Mouse (Mus musculus): ENCODE measurements around the gene Cnnm2. TPM values are rescaled to one million over a fixed set of nuclear protein-coding genes. Genes with fewer than 3 reads are reported as not detected.

The Cnnm2 gene
- polyA plus RNA-seq, 1 experiment from 2014 or later = 3.8 TPM

GRCm38 (mm10) chr19:46905383-46905782 is 144.0 kb downstream of the Cnnm2 start:
- Histone ChIP-seq H3K27me3 (replicated peaks; ENCODE audit: control insufficient read depth, insufficient read depth, low read length) (no peaks in the 10 kb centered on the region), H3K36me3 (ENCODE audit: control insufficient read depth, insufficient read depth) (no peaks in the 10 kb centered on the region), H3K27ac (ENCODE audit: low read length) (no peak overlapping the region), H3K4me1 (replicated peaks; ENCODE audit: control insufficient read depth, insufficient read depth, low read length) (no peaks in the 10 kb centered on the region), H3K9ac (replicated peaks; ENCODE audit: low read depth, low read length) (no peak overlapping the region), H3K9me3 (ENCODE audit: control insufficient read depth, low read length) (no peaks in the 10 kb centered on the region), H3K4me2 (ENCODE audit: low read length) (no peak overlapping the region), H3K4me3 (replicated peaks; ENCODE audit: low read length) (no peak overlapping the region)
- no peak for ATAC-seq

- no peak overlapping the region for H3K4me3 ChIP-seq (replicated peaks; ENCODE audit: low read length)
Measured at GRCm38 (mm10) chr19:46905971-46906370, 144.6 kb downstream of the Cnnm2 start.

GRCm38 (mm10) chr19:46908207-46908606 is 146.8 kb downstream of the Cnnm2 start:
- no peaks in the 10 kb centered on the region for H3K9me3 ChIP-seq (ENCODE audit: control insufficient read depth, low read length)
- no peak overlapping the region for H3K9ac ChIP-seq (replicated peaks; ENCODE audit: low read depth, low read length)
- no peaks in the 10 kb centered on the region for H3K36me3 ChIP-seq (ENCODE audit: control insufficient read depth, insufficient read depth)
- 71% methylated on average over 5 of the region's 5 CpGs for WGBS
- ATAC-seq = no peak
- H3K4me3 ChIP-seq (replicated peaks; ENCODE audit: low read length) = no peak overlapping the region
- no peak overlapping the region for H3K27ac ChIP-seq (ENCODE audit: low read length)
- no peaks in the 10 kb centered on the region for H3K4me1 ChIP-seq (replicated peaks; ENCODE audit: control insufficient read depth, insufficient read depth, low read length)
- H3K4me2 ChIP-seq (ENCODE audit: low read length) = no peak overlapping the region
- no peaks in the 10 kb centered on the region for H3K27me3 ChIP-seq (replicated peaks; ENCODE audit: control insufficient read depth, insufficient read depth, low read length)

More at GRCm38 (mm10) chr19:46905971-46906370, 144.6 kb downstream of the Cnnm2 start:
- no peak for ATAC-seq
- Histone ChIP-seq H3K36me3 (ENCODE audit: control insufficient read depth, insufficient read depth) (no peaks in the 10 kb centered on the region), H3K27ac (ENCODE audit: low read length) (no peak overlapping the region), H3K9ac (replicated peaks; ENCODE audit: low read depth, low read length) (no peak overlapping the region), H3K4me1 (replicated peaks; ENCODE audit: control insufficient read depth, insufficient read depth, low read length) (no peaks in the 10 kb centered on the region), H3K27me3 (replicated peaks; ENCODE audit: control insufficient read depth, insufficient read depth, low read length) (no peaks in the 10 kb centered on the region), H3K9me3 (ENCODE audit: control insufficient read depth, low read length) (no peaks in the 10 kb centered on the region), H3K4me2 (ENCODE audit: low read length) (no peak overlapping the region)
- WGBS = 91% methylated on average over 4 of the region's 4 CpGs

GRCm38 (mm10) chr19:46908977-46909376 is 147.6 kb downstream of the Cnnm2 start:
- Histone ChIP-seq H3K4me1 (replicated peaks; ENCODE audit: control insufficient read depth, insufficient read depth, low read length) (no peaks in the 10 kb centered on the region), H3K4me3 (replicated peaks; ENCODE audit: low read length) (no peak overlapping the region), H3K36me3 (ENCODE audit: control insufficient read depth, insufficient read depth) (no peaks in the 10 kb centered on the region), H3K9ac (replicated peaks; ENCODE audit: low read depth, low read length) (no peak overlapping the region), H3K4me2 (ENCODE audit: low read length) (no peak overlapping the region), H3K27me3 (replicated peaks; ENCODE audit: control insufficient read depth, insufficient read depth, low read length) (no peaks in the 10 kb centered on the region), H3K27ac (ENCODE audit: low read length) (no peak overlapping the region), H3K9me3 (ENCODE audit: control insufficient read depth, low read length) (no peaks in the 10 kb centered on the region)
- WGBS = 29% methylated on average over 4 of the region's 4 CpGs
- ATAC-seq = no peak

GRCm38 (mm10) chr19:46911492-46911891 is 150.1 kb downstream of the Cnnm2 start:
- H3K27ac ChIP-seq (ENCODE audit: low read length) = no peak overlapping the region
- no peak for ATAC-seq
- H3K4me1 ChIP-seq (replicated peaks; ENCODE audit: control insufficient read depth, insufficient read depth, low read length) = no peaks in the 10 kb centered on the region
- H3K9me3 ChIP-seq (ENCODE audit: control insufficient read depth, low read length) = no peaks in the 10 kb centered on the region
- H3K36me3 ChIP-seq (ENCODE audit: control insufficient read depth, insufficient read depth) = no peaks in the 10 kb centered on the region
- no peak overlapping the region for H3K4me3 ChIP-seq (replicated peaks; ENCODE audit: low read length)
- no peak overlapping the region for H3K4me2 ChIP-seq (ENCODE audit: low read length)
- H3K27me3 ChIP-seq (replicated peaks; ENCODE audit: control insufficient read depth, insufficient read depth, low read length) = no peaks in the 10 kb centered on the region
- 92% methylated on average over 3 of the region's 3 CpGs for WGBS
- H3K9ac ChIP-seq (replicated peaks; ENCODE audit: low read depth, low read length) = no peak overlapping the region

- H3K9ac ChIP-seq (replicated peaks; ENCODE audit: low read depth, low read length) = no peak overlapping the region
- no peak overlapping the region for H3K27ac ChIP-seq (ENCODE audit: low read length)
- no peak overlapping the region for H3K4me2 ChIP-seq (ENCODE audit: low read length)
- no peak overlapping the region for H3K4me3 ChIP-seq (replicated peaks; ENCODE audit: low read length)
- no peaks in the 10 kb centered on the region for H3K36me3 ChIP-seq (ENCODE audit: control insufficient read depth, insufficient read depth)
- ATAC-seq = no peak
- WGBS = 93% methylated on average over 11 of the region's 11 CpGs
- H3K4me1 ChIP-seq (replicated peaks; ENCODE audit: control insufficient read depth, insufficient read depth, low read length) = no peaks in the 10 kb centered on the region
- no peaks in the 10 kb centered on the region for H3K27me3 ChIP-seq (replicated peaks; ENCODE audit: control insufficient read depth, insufficient read depth, low read length)
- H3K9me3 ChIP-seq (ENCODE audit: control insufficient read depth, low read length) = no peaks in the 10 kb centered on the region
Measured at GRCm38 (mm10) chr19:46913626-46914025, 152.2 kb downstream of the Cnnm2 start.

GRCm38 (mm10) chr19:46915406-46916080 is 154.1 kb downstream of the Cnnm2 start:
- no peak for ATAC-seq

GRCm38 (mm10) chr19:46920571-46920970 is 159.2 kb downstream of the Cnnm2 start:
- no peaks in the 10 kb centered on the region for H3K9me3 ChIP-seq (ENCODE audit: control insufficient read depth, low read length)
- no peaks in the 10 kb centered on the region for H3K4me1 ChIP-seq (replicated peaks; ENCODE audit: control insufficient read depth, insufficient read depth, low read length)
- no peak overlapping the region for H3K4me2 ChIP-seq (ENCODE audit: low read length)
- no peak overlapping the region for H3K9ac ChIP-seq (replicated peaks; ENCODE audit: low read depth, low read length)
- H3K27ac ChIP-seq (ENCODE audit: low read length) = no peak overlapping the region
- ATAC-seq = no peak
- no peak overlapping the region for H3K4me3 ChIP-seq (replicated peaks; ENCODE audit: low read length)
- H3K27me3 ChIP-seq (replicated peaks; ENCODE audit: control insufficient read depth, insufficient read depth, low read length) = no peaks in the 10 kb centered on the region
- H3K36me3 ChIP-seq (ENCODE audit: control insufficient read depth, insufficient read depth) = no peaks in the 10 kb centered on the region
- 95% methylated on average over 6 of the region's 6 CpGs for WGBS

More at GRCm38 (mm10) chr19:46915406-46916080, 154.1 kb downstream of the Cnnm2 start:
- H3K27me3 ChIP-seq (replicated peaks; ENCODE audit: control insufficient read depth, insufficient read depth, low read length) = no peaks in the 10 kb centered on the region
- H3K4me1 ChIP-seq (replicated peaks; ENCODE audit: control insufficient read depth, insufficient read depth, low read length) = no peaks in the 10 kb centered on the region
- whole genome bisulfite sequencing = 50% methylated on average over 9 of the region's 9 CpGs
- H3K27ac ChIP-seq (ENCODE audit: low read length) = no peak overlapping the region
- no peak overlapping the region for H3K4me2 ChIP-seq (ENCODE audit: low read length)
- H3K4me3 ChIP-seq (replicated peaks; ENCODE audit: low read length) = no peak overlapping the region
- H3K9me3 ChIP-seq (ENCODE audit: control insufficient read depth, low read length) = no peaks in the 10 kb centered on the region
- H3K36me3 ChIP-seq (ENCODE audit: control insufficient read depth, insufficient read depth) = no peaks in the 10 kb centered on the region
- no peak overlapping the region for H3K9ac ChIP-seq (replicated peaks; ENCODE audit: low read depth, low read length)

- ATAC-seq = no peak
- H3K4me2 ChIP-seq (ENCODE audit: low read length) = no peak overlapping the region
- no peak overlapping the region for H3K9ac ChIP-seq (replicated peaks; ENCODE audit: low read depth, low read length)
- no peaks in the 10 kb centered on the region for H3K36me3 ChIP-seq (ENCODE audit: control insufficient read depth, insufficient read depth)
- peaks cover 4% of the 10 kb centered on the region; the same call in 1 of the 2 replicates for H3K4me1 ChIP-seq (replicated peaks; ENCODE audit: control insufficient read depth, insufficient read depth, low read length)
- no peak overlapping the region for H3K27ac ChIP-seq (ENCODE audit: low read length)
- H3K27me3 ChIP-seq (replicated peaks; ENCODE audit: control insufficient read depth, insufficient read depth, low read length) = no peaks in the 10 kb centered on the region
- WGBS = 55% methylated on average over 4 of the region's 4 CpGs
- H3K9me3 ChIP-seq (ENCODE audit: control insufficient read depth, low read length) = no peaks in the 10 kb centered on the region
- no peak overlapping the region for H3K4me3 ChIP-seq (replicated peaks; ENCODE audit: low read length)
Measured at GRCm38 (mm10) chr19:46926357-46926756, 165.0 kb downstream of the Cnnm2 start.

- ATAC-seq = no peak
Measured at GRCm38 (mm10) chr19:46926951-46927350, 165.6 kb downstream of the Cnnm2 start.

More at GRCm38 (mm10) chr19:46926951-46927350, 165.6 kb downstream of the Cnnm2 start:
- Histone ChIP-seq H3K27ac (ENCODE audit: low read length) (no peak overlapping the region), H3K4me1 (replicated peaks; ENCODE audit: control insufficient read depth, insufficient read depth, low read length) (peaks cover 4% of the 10 kb centered on the region; the same call in 1 of the 2 replicates), H3K4me3 (replicated peaks; ENCODE audit: low read length) (no peak overlapping the region), H3K4me2 (ENCODE audit: low read length) (no peak overlapping the region), H3K9ac (replicated peaks; ENCODE audit: low read depth, low read length) (no peak overlapping the region), H3K27me3 (replicated peaks; ENCODE audit: control insufficient read depth, insufficient read depth, low read length) (no peaks in the 10 kb centered on the region), H3K9me3 (ENCODE audit: control insufficient read depth, low read length) (no peaks in the 10 kb centered on the region), H3K36me3 (ENCODE audit: control insufficient read depth, insufficient read depth) (no peaks in the 10 kb centered on the region)
- 57% methylated on average over 5 of the region's 5 CpGs for WGBS
